Mouse (Mus musculus): ENCODE data around the gene Rgs7bp. TPM values are rescaled to one million over a fixed set of nuclear protein-coding genes. Genes with fewer than 3 reads are reported as not detected.

Gene Rgs7bp
- polyA plus RNA-seq, 1 experiment from 2014 or later: 2.8 TPM

DNA sequence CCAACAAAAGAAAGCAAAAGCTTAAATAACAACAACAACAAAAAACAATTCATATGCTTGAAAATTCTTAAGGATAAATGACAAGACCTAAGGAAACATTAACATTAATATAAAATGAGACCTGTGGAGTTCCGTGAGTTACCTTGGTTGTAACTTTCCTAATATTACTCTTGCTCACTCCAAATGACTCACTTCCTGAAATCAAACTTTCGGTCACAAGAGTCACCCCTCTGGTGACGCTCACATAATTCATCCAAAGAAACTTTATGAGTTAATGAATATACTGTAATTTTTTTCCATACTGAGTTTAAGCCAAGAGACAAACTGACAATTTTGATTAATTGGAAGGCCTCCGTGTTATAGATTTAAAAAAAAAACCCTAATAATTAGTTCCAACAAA lies 69.0 kb downstream of the Rgs7bp start:
- H3K4me3 ChIP-seq (ENCODE audit: low read length): no peak overlapping the region
- peaks cover 6% of the 10 kb centered on the region for H3K9me3 ChIP-seq (replicated peaks; ENCODE audit: control insufficient read depth, low read length)
- no peaks in the 10 kb centered on the region for H3K4me1 ChIP-seq (ENCODE audit: control insufficient read depth, insufficient read depth, low read length)
- no peak overlapping the region for H3K27ac ChIP-seq (ENCODE audit: low read length)
- 80% methylated on average over 4 of the region's 4 CpGs for WGBS
- H3K36me3 ChIP-seq (ENCODE audit: control insufficient read depth, insufficient read depth): peaks cover 5% of the 10 kb centered on the region; the same call in 1 of the 2 replicates
- ATAC-seq (replicated peaks; ENCODE audit: extremely low read depth, insufficient read depth, low FRiP score): no peak
- H3K27me3 ChIP-seq (ENCODE audit: control insufficient read depth, insufficient read depth, low read length): no peaks in the 10 kb centered on the region
- H3K4me2 ChIP-seq (ENCODE audit: low read depth, low read length): no peak overlapping the region
- H3K9ac ChIP-seq (ENCODE audit: low read length): no peak overlapping the region

DNA sequence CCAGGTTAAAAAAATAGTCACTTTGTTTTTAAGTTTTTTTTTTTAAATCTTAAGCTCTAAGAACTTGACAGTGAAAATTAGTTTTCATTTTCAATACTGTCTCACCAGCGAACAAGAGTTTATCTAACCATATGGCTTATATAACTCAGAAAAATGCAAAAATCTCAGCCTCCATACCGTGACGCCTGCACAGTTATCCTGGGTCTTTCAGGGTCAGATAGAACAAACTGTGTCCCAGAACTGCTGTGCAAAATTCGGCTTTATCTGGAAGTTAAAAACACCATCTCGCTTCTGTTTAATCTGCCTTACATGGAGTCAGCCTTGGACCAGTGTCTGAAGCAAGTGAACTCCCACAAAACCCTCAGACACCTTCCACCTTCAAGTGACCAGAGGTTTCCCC lies 70.7 kb downstream of the Rgs7bp start:
- WGBS: 67% methylated on average over 5 of the region's 5 CpGs
- Histone ChIP-seq H3K27ac (ENCODE audit: low read length) (no peak overlapping the region), H3K4me2 (ENCODE audit: low read depth, low read length) (no peak overlapping the region), H3K9me3 (replicated peaks; ENCODE audit: control insufficient read depth, low read length) (peaks cover 6% of the 10 kb centered on the region), H3K27me3 (ENCODE audit: control insufficient read depth, insufficient read depth, low read length) (no peaks in the 10 kb centered on the region), H3K4me3 (ENCODE audit: low read length) (no peak overlapping the region), H3K9ac (ENCODE audit: low read length) (no peak overlapping the region), H3K36me3 (ENCODE audit: control insufficient read depth, insufficient read depth) (peaks cover 5% of the 10 kb centered on the region; the same call in 1 of the 2 replicates), H3K4me1 (ENCODE audit: control insufficient read depth, insufficient read depth, low read length) (no peaks in the 10 kb centered on the region)
- ATAC-seq (replicated peaks; ENCODE audit: extremely low read depth, insufficient read depth, low FRiP score): no peak

DNA sequence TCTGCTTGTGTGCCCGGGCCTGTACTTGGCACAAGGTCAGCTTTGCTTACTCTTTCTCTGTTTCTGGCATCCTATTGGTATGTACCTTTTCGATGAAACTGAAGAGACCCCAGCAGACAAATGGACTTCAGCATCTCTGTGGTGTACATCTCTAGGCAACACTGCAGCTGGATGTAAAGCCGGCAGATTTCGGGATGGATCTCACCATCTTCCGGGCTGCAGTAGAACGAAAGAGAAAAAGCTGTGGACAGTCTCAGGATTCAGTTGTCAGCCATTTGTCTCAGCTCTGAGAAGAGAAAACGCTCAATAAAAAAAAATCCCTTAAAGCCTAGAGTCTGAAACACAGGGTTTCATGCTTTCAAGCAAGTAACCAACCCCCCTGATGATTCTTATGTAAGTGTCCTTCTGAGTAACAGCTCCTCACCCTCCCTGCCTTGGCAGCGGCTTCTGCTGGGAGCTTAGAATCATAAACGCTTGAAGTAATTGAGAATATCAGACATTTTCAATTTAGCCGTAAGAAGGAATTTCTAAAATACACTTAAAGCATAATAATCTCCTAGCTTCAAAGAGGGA lies 71.9 kb downstream of the Rgs7bp start:
- peaks cover 6% of the 10 kb centered on the region for H3K9me3 ChIP-seq (replicated peaks; ENCODE audit: control insufficient read depth, low read length)
- H3K4me2 ChIP-seq (ENCODE audit: low read depth, low read length): no peak overlapping the region
- no peak for ATAC-seq (replicated peaks; ENCODE audit: extremely low read depth, insufficient read depth, low FRiP score)
- H3K27me3 ChIP-seq (ENCODE audit: control insufficient read depth, insufficient read depth, low read length): no peaks in the 10 kb centered on the region
- H3K36me3 ChIP-seq (ENCODE audit: control insufficient read depth, insufficient read depth): peaks cover 5% of the 10 kb centered on the region; the same call in 1 of the 2 replicates
- WGBS: 85% methylated on average over 10 of the region's 10 CpGs
- H3K4me3 ChIP-seq (ENCODE audit: low read length): no peak overlapping the region
- no peak overlapping the region for H3K27ac ChIP-seq (ENCODE audit: low read length)
- no peak overlapping the region for H3K9ac ChIP-seq (ENCODE audit: low read length)
- H3K4me1 ChIP-seq (ENCODE audit: control insufficient read depth, insufficient read depth, low read length): peaks cover 1% of the 10 kb centered on the region; the same call in 1 of the 2 replicates

DNA sequence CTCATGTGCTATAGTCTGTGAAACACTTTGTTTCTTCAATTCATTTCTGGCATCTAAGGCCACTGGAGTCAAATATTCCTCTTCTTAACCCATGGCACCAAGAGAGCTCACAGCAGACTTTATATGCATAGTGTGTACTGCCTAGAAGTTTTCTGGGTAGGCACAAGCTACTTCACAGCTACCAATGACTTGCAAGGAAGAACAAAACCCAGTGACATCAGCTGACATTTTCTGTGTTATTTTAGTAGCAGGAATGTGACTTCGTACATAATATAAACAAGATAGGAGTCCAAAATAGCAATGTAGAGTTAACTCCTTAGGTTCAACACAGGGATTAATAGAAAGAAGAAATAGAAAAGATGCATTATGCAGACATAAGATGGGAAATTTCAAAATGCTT lies 76.6 kb downstream of the Rgs7bp start:
- no peak for ATAC-seq (replicated peaks; ENCODE audit: extremely low read depth, insufficient read depth, low FRiP score)
- H3K27ac ChIP-seq (ENCODE audit: low read length): peak overlapping the region; percentile 45; the same call in 1 of the 2 replicates
- H3K36me3 ChIP-seq (ENCODE audit: control insufficient read depth, insufficient read depth): peaks cover 5% of the 10 kb centered on the region; the same call in 1 of the 2 replicates
- peaks cover 3% of the 10 kb centered on the region; the same call in 1 of the 2 replicates for H3K4me1 ChIP-seq (ENCODE audit: control insufficient read depth, insufficient read depth, low read length)
- whole genome bisulfite sequencing: 5% methylated on average over 1 of the region's 1 CpGs
- H3K4me2 ChIP-seq (ENCODE audit: low read depth, low read length): no peak overlapping the region
- H3K27me3 ChIP-seq (ENCODE audit: control insufficient read depth, insufficient read depth, low read length): no peaks in the 10 kb centered on the region
- no peak overlapping the region for H3K4me3 ChIP-seq (ENCODE audit: low read length)
- no peak overlapping the region for H3K9ac ChIP-seq (ENCODE audit: low read length)
- H3K9me3 ChIP-seq (replicated peaks; ENCODE audit: control insufficient read depth, low read length): peaks cover 6% of the 10 kb centered on the region

DNA sequence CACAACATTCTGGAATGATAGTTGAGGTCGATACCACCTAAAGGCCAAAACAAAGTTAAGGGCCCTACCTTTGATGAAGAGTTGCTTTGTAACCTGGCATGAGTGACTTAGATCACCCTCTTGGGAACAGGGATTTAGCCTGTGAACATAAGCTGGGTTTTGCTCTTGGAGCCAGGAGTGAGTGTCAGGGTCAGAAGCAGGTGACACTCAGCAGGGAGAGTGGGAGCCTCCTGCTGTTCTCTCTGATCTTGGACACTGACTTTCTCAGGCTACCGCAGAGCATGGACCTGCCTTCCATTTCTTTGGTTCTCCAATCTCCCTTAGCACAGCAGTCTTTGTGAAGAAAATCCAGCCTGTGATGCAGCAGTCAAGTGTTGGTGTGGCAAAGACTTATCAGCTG lies 87.2 kb downstream of the Rgs7bp start:
- no peak for ATAC-seq (replicated peaks; ENCODE audit: extremely low read depth, insufficient read depth, low FRiP score)
- Histone ChIP-seq H3K4me2 (ENCODE audit: low read depth, low read length) (no peak overlapping the region), H3K4me1 (ENCODE audit: control insufficient read depth, insufficient read depth, low read length) (peaks cover 2% of the 10 kb centered on the region), H3K9me3 (replicated peaks; ENCODE audit: control insufficient read depth, low read length) (no peaks in the 10 kb centered on the region), H3K36me3 (ENCODE audit: control insufficient read depth, insufficient read depth) (no peaks in the 10 kb centered on the region), H3K9ac (ENCODE audit: low read length) (no peak overlapping the region), H3K4me3 (ENCODE audit: low read length) (no peak overlapping the region), H3K27ac (ENCODE audit: low read length) (no peak overlapping the region), H3K27me3 (ENCODE audit: control insufficient read depth, insufficient read depth, low read length) (no peaks in the 10 kb centered on the region)
- 67% methylated on average over 2 of the region's 2 CpGs for WGBS

DNA sequence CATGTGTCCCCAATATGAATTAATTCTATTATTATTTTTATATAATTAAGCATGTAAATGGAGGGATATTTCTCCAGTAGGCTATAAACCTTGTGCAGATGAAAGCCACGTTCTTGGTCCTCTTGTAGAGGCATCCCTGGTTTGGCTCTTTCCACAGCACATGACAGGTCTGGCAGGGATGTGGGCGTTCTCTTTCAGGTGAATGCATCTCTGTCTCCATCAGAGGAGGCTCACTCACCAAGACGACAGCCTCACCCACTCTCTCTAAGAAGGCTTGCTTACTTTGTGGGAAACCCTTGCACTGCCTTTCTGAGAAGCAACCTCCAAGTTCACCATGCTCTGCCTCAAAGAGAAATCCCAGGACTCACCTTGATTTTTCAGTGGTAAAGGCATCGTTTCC lies 91.0 kb downstream of the Rgs7bp start:
- no peaks in the 10 kb centered on the region for H3K27me3 ChIP-seq (ENCODE audit: control insufficient read depth, insufficient read depth, low read length)
- H3K4me1 ChIP-seq (ENCODE audit: control insufficient read depth, insufficient read depth, low read length): peaks cover 12% of the 10 kb centered on the region
- ATAC-seq (replicated peaks; ENCODE audit: extremely low read depth, insufficient read depth, low FRiP score): no peak
- no peak overlapping the region for H3K4me2 ChIP-seq (ENCODE audit: low read depth, low read length)
- H3K9ac ChIP-seq (ENCODE audit: low read length): no peak overlapping the region
- no peak overlapping the region for H3K27ac ChIP-seq (ENCODE audit: low read length)
- no peak overlapping the region for H3K4me3 ChIP-seq (ENCODE audit: low read length)
- H3K9me3 ChIP-seq (replicated peaks; ENCODE audit: control insufficient read depth, low read length): no peaks in the 10 kb centered on the region
- WGBS: 80% methylated on average over 4 of the region's 4 CpGs
- H3K36me3 ChIP-seq (ENCODE audit: control insufficient read depth, insufficient read depth): no peaks in the 10 kb centered on the region

DNA sequence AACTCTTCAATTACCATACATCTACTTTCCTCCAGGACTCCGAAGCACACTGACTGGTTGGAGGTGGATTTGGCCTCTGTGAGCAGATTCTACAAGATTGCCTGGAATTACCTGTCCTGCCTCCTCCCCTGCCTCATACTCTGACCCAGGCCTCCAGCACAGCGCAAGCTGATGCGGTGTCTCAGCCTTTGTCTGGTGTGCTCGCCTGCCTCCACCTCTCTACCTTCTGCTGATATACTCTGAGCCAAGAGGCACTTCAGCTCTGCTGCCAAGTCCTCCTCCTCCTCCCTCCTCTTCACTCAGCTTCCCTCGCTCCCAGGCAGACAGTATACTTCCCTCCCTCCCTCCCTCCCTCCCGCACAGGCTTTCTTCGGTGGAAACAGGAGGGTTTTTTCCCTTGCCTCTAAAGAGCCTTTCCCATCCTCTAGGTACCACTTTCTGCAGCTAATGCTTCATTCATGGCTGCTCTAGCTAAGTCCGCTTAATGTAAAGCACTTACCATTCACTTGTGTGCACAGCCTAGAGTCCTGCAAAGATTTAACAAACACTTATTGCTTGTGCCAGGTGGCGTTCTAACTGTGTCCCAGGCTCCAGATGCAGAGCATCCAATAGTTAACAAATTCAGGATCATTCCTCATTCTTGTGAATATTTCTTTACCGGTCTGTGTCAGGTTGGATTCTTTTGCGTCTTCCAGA lies 91.9 kb downstream of the Rgs7bp start:
- 58% methylated on average over 11 of the region's 11 CpGs for WGBS
- ATAC-seq (replicated peaks; ENCODE audit: extremely low read depth, insufficient read depth, low FRiP score): peak; percentile 60
- Histone ChIP-seq H3K27ac (ENCODE audit: low read length) (no peak overlapping the region), H3K4me1 (ENCODE audit: control insufficient read depth, insufficient read depth, low read length) (peaks cover 12% of the 10 kb centered on the region), H3K9ac (ENCODE audit: low read length) (no peak overlapping the region), H3K4me3 (ENCODE audit: low read length) (no peak overlapping the region), H3K9me3 (replicated peaks; ENCODE audit: control insufficient read depth, low read length) (no peaks in the 10 kb centered on the region), H3K4me2 (ENCODE audit: low read depth, low read length) (no peak overlapping the region), H3K27me3 (ENCODE audit: control insufficient read depth, insufficient read depth, low read length) (no peaks in the 10 kb centered on the region), H3K36me3 (ENCODE audit: control insufficient read depth, insufficient read depth) (no peaks in the 10 kb centered on the region)

DNA sequence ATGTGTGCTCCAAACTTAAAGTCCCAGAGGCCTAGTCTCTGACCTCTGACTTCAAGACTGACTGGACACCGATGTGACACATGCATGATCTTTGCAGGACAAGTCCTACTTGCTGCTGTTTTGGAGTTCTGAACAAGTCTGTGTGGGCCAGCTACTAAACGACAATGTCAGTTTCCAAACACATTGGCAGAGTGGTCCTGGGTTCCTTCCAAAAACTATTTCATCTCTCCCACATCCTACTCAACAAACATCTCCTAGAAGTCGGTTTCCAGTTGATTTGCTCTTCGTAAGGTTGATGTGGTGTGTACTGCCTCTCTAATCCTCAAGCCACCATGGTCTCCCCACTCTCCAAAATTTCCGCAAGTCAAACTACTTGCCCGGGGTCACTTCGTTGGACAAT lies 92.6 kb downstream of the Rgs7bp start:
- Histone ChIP-seq H3K36me3 (ENCODE audit: control insufficient read depth, insufficient read depth) (no peaks in the 10 kb centered on the region), H3K9me3 (replicated peaks; ENCODE audit: control insufficient read depth, low read length) (no peaks in the 10 kb centered on the region), H3K9ac (ENCODE audit: low read length) (no peak overlapping the region), H3K4me3 (ENCODE audit: low read length) (no peak overlapping the region), H3K27ac (ENCODE audit: low read length) (no peak overlapping the region), H3K27me3 (ENCODE audit: control insufficient read depth, insufficient read depth, low read length) (no peaks in the 10 kb centered on the region), H3K4me2 (ENCODE audit: low read depth, low read length) (no peak overlapping the region), H3K4me1 (ENCODE audit: control insufficient read depth, insufficient read depth, low read length) (peaks cover 12% of the 10 kb centered on the region)
- no peak for ATAC-seq (replicated peaks; ENCODE audit: extremely low read depth, insufficient read depth, low FRiP score)
- 82% methylated on average over 7 of the region's 7 CpGs for WGBS

DNA sequence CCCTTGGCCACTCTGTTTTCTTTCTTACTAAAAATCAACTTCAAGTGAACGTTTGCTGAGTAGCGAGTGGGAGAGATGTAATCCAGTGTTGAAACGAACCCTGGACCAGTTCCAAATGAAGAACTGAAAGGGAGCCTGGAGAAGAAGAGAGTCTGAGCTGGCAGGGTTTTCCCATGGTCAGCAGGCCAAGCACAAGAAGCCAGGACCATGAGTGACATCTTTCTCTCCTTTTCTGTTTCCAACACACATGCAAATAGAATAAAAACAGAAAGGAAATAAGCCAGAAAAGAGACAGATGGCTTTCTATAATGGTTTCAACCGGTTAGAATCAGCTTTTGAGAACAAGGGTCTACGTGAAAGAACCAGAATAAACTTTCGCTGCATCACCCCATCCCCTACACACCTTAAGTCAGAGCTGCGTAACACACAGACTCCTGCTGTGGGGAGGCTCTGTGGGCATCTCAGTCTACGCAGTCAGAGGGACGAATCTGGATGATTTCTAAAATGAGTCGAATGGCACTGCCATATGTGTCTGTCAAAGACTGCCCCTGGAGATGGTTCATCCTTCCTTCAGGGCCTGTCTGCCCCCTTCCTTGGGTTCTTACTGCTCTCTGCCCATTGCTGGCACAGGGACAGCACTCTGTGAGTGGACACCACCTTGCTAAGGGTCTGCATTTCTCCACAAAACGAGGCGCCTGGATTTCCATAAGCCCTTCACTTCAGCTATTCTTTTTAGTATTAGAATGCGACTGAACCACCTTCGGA lies 93.6 kb downstream of the Rgs7bp start:
- no peak for ATAC-seq (replicated peaks; ENCODE audit: extremely low read depth, insufficient read depth, low FRiP score)
- no peak overlapping the region for H3K27ac ChIP-seq (ENCODE audit: low read length)
- WGBS: 78% methylated on average over 14 of the region's 14 CpGs
- H3K9me3 ChIP-seq (replicated peaks; ENCODE audit: control insufficient read depth, low read length): no peaks in the 10 kb centered on the region
- H3K9ac ChIP-seq (ENCODE audit: low read length): no peak overlapping the region
- no peak overlapping the region for H3K4me3 ChIP-seq (ENCODE audit: low read length)
- no peaks in the 10 kb centered on the region for H3K36me3 ChIP-seq (ENCODE audit: control insufficient read depth, insufficient read depth)
- peaks cover 12% of the 10 kb centered on the region for H3K4me1 ChIP-seq (ENCODE audit: control insufficient read depth, insufficient read depth, low read length)
- H3K27me3 ChIP-seq (ENCODE audit: control insufficient read depth, insufficient read depth, low read length): no peaks in the 10 kb centered on the region
- H3K4me2 ChIP-seq (ENCODE audit: low read depth, low read length): no peak overlapping the region
